Mouse (Mus musculus) stomach, embryonic 16.5 days (tissue): ENCODE data around the gene Hacl1. TPM values are rescaled to one million over a fixed set of nuclear protein-coding genes. Genes with fewer than 3 reads are reported as not detected.

Experiments
- ATAC-seq: fragments of 200-750 bp; cut with Nextera tagmentation; 2 replicates; pipeline ENCODE4 v1.8.0; 2017; ENCODE audit warnings: moderate number of reproducible peaks, moderate TSS enrichment; ENCODE audit not compliant: insufficient read depth, low FRiP score
- H3K27ac ChIP-seq: fragments of 300-500 bp; sonication (generic); 2 replicates; pipeline ENCODE4 v1.5.1; 2014; ENCODE audit warnings: low read length
- H3K27me3 ChIP-seq: fragments of 300-500 bp; sonication (generic); 2 replicates; pipeline ENCODE4 v1.6.1; 2014; ENCODE audit warnings: low read length, control low read depth, mixed read lengths; ENCODE audit not compliant: control insufficient read depth, insufficient read depth
- H3K36me3 ChIP-seq: fragments of 300-500 bp; sonication (generic); 2 replicates; pipeline ENCODE4 v1.6.1; 2014; ENCODE audit warnings: low read length; ENCODE audit not compliant: control insufficient read depth, insufficient read depth
- H3K4me1 ChIP-seq: fragments of 300-500 bp; sonication (generic); 2 replicates; pipeline ENCODE4 v1.6.1; 2014; ENCODE audit warnings: low read length, control low read depth, mixed read lengths; ENCODE audit not compliant: control insufficient read depth, insufficient read depth
- H3K4me2 ChIP-seq: fragments of 300-500 bp; sonication (generic); 2 replicates; pipeline ENCODE4 v1.6.1; 2014; ENCODE audit warnings: low read depth, low read length, mixed read lengths
- H3K4me3 ChIP-seq: fragments of 300-500 bp; sonication (generic); replicated peaks from 2 replicates; pipeline ENCODE4 v1.5.1; 2014; ENCODE audit warnings: mild to moderate bottlenecking, low read length
- H3K9ac ChIP-seq: fragments of 300-500 bp; sonication (generic); 2 replicates; pipeline ENCODE4 v1.6.1; 2014; ENCODE audit warnings: low read length
- H3K9me3 ChIP-seq: fragments of 300-500 bp; sonication (generic); replicated peaks from 2 replicates; pipeline ENCODE4 v1.6.1; 2016; ENCODE audit warnings: low read length, control low read depth; ENCODE audit not compliant: control insufficient read depth
- WGBS: fragments of 180-500 bp; shearing (Covaris S2); extraction: QIAGEN DNeasy Blood & Tissue Kit; methylation state at CpG from one replicate; pipeline ENCODE4 v1.1.7; 2014; 5-methylcytosine and 5-hydroxymethylcytosine counted together
- polyA plus RNA-seq: library from polyadenylated mRNA; unstranded; fragments of >200 nt; fragmentation: Nextera tagmentation; extraction: Ambion mirVana; gene quantifications from 2 replicates; pipeline ENCODE4 v1.2.1, GENCODE M21; 2015

The Hacl1 gene
- polyA plus RNA-seq, 1 experiment from 2014 or later = 13.1 TPM

- no peak overlapping the region for H3K27ac ChIP-seq
- H3K9ac ChIP-seq = no peak overlapping the region
- no peak for ATAC-seq
- peaks cover 7% of the 10 kb centered on the region; the same call in 1 of the 2 replicates for H3K4me1 ChIP-seq
- H3K9me3 ChIP-seq = no peaks in the 10 kb centered on the region
- no peaks in the 10 kb centered on the region for H3K27me3 ChIP-seq
- no peak overlapping the region for H3K4me3 ChIP-seq
- WGBS = 57% methylated on average over 5 of the region's 5 CpGs
- H3K4me2 ChIP-seq = no peak overlapping the region
- no peaks in the 10 kb centered on the region for H3K36me3 ChIP-seq
Observed at GRCm38 (mm10) chr14:31559216-31559615, 81.9 kb downstream of the Hacl1 start.

GRCm38 (mm10) chr14:31557784-31558183, 83.3 kb downstream of the Hacl1 start:
- H3K4me1 ChIP-seq = peaks cover 7% of the 10 kb centered on the region; the same call in 1 of the 2 replicates
- 66% methylated on average over 9 of the region's 9 CpGs for whole genome bisulfite sequencing
- H3K36me3 ChIP-seq = no peaks in the 10 kb centered on the region
- no peak overlapping the region for H3K4me3 ChIP-seq
- H3K9ac ChIP-seq = no peak overlapping the region
- H3K27ac ChIP-seq = no peak overlapping the region
- ATAC-seq = no peak
- H3K4me2 ChIP-seq = no peak overlapping the region
- no peaks in the 10 kb centered on the region for H3K9me3 ChIP-seq
- H3K27me3 ChIP-seq = no peaks in the 10 kb centered on the region

DNA sequence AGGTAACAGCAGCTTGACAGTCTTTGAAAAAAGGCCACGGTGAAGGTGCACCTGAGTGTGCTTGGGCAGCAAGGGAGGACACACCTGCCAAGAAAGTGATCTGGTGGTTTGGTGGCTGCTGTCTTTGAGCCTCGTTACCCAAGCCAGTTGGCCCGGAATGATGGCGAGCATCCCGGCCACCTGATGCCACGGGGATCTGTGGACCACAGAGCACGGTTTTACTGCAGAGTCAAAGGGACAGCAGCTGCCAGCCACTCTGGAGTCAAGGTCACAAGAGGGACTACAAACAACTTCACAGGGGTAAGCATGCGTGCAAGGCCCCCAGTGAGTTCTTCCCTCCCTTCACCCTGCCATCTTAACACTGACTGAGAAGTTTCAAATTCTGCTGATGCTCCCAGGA, 83.8 kb downstream of the Hacl1 start:
- 87% methylated on average over 8 of the region's 8 CpGs for WGBS
- Histone ChIP-seq H3K36me3 (no peaks in the 10 kb centered on the region), H3K4me1 (peaks cover 7% of the 10 kb centered on the region; the same call in 1 of the 2 replicates), H3K4me2 (no peak overlapping the region), H3K27me3 (no peaks in the 10 kb centered on the region), H3K9ac (no peak overlapping the region), H3K4me3 (no peak overlapping the region), H3K9me3 (no peaks in the 10 kb centered on the region), H3K27ac (no peak overlapping the region)
- ATAC-seq = no peak

DNA sequence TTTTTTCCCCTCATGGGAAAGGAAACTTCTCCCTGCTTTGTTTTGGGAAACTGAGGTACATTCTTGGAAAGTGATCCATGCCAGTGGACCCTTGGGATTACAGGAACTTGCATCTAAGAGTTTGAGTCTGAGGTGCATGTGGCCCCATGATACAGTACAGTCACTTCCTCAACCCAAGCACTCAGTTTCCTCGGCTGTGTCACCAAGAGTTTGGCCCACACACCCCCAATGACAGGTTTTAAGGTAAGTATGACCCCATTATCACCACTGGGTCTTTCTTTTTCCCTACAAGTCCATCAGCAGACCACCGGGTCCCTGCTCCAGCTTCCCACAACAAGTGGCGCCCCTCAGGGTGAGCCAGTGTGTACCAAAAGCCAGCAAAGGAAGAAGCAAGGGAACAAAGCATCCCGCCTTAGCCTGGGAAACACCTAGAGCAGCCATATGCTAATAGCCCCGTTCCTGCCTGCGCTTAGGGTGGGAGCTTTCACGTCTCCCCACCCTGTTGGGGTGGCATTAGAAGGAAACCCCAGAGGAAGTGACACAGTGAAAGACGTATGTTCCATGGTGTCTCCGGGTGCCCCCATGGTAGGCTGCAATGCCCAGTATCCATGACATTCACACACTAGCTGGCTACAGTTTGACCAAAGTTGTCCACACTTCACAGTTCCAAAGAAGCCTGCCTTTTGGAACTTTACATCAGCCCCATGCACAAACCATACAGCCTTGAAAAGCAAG, 84.4 kb downstream of the Hacl1 start:
- Histone ChIP-seq H3K4me2 (no peak overlapping the region), H3K27me3 (no peaks in the 10 kb centered on the region), H3K4me3 (no peak overlapping the region), H3K4me1 (peaks cover 7% of the 10 kb centered on the region; the same call in 1 of the 2 replicates), H3K9me3 (no peaks in the 10 kb centered on the region), H3K36me3 (no peaks in the 10 kb centered on the region), H3K27ac (no peak overlapping the region), H3K9ac (no peak overlapping the region)
- 83% methylated on average over 9 of the region's 9 CpGs for WGBS
- no peak for ATAC-seq

DNA sequence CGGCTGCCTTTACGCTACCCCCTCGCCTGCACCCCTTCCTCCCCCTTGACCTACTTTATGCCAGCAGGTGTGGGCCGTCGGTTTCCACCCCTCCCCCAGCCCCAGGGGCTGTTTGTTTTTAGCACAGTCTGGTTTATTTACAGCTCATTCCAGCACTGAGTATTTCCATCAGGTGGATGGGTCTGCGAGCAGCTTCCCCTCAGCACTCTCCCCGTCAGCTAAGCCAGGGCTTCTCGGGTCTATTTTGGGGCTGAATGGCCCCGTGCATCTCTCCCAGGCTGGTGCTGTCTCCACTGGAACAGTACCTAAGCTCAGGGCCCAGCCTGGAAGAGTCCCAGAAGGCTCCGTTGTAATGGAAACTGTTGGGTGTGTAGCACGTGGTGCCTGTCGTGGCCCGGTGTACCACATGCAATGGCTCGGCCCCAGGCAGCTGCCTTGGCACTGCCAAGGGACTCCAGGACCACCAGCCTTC, 85.1 kb downstream of the Hacl1 start:
- Histone ChIP-seq H3K4me1 (peaks cover 6% of the 10 kb centered on the region; the same call in 1 of the 2 replicates), H3K36me3 (no peaks in the 10 kb centered on the region), H3K4me2 (no peak overlapping the region), H3K27ac (no peak overlapping the region), H3K9ac (no peak overlapping the region), H3K4me3 (no peak overlapping the region), H3K27me3 (no peaks in the 10 kb centered on the region), H3K9me3 (no peaks in the 10 kb centered on the region)
- no peak for ATAC-seq
- 45% methylated on average over 14 of the region's 14 CpGs for WGBS

GRCm38 (mm10) chr14:31555021-31555420, 86.1 kb downstream of the Hacl1 start:
- H3K4me3 ChIP-seq = no peak overlapping the region
- no peak for ATAC-seq
- H3K9me3 ChIP-seq = no peaks in the 10 kb centered on the region
- H3K9ac ChIP-seq = no peak overlapping the region
- H3K36me3 ChIP-seq = no peaks in the 10 kb centered on the region
- no peaks in the 10 kb centered on the region for H3K27me3 ChIP-seq
- H3K4me2 ChIP-seq = no peak overlapping the region
- WGBS = 90% methylated on average over 7 of the region's 7 CpGs
- no peaks in the 10 kb centered on the region for H3K4me1 ChIP-seq
- no peak overlapping the region for H3K27ac ChIP-seq

Other genes starting within 250 kb of the Hacl1 start
- 19.5 and 20.0 TPM in 2 replicates for gene Sh3bp5, start 205.2 kb downstream of the Hacl1 start, polyA plus RNA-seq
- gene Eaf1, start 146.9 kb downstream of the Hacl1 start, polyA plus RNA-seq = 21.2 and 24.7 TPM in 2 replicates
- gene Mettl6, start 146.2 kb downstream of the Hacl1 start, polyA plus RNA-seq = 44.4 and 50.4 TPM in 2 replicates
- gene Colq, start 49.9 kb downstream of the Hacl1 start, polyA plus RNA-seq = 0.81 and 2.1 TPM in 2 replicates
- 0.77 and 1.5 TPM in 2 replicates for gene Gm49387, start 408 bp downstream of the Hacl1 start, polyA plus RNA-seq
- gene Btd, start 258 bp downstream of the Hacl1 start, polyA plus RNA-seq = 29.0 and 31.8 TPM in 2 replicates
- gene Ankrd28, start 189.4 kb upstream of the Hacl1 start, polyA plus RNA-seq = 7.2 and 8.4 TPM in 2 replicates